Mouse (Mus musculus) E14TG2a.4 (cell line): ENCODE measurements at regions not wholly inside any gene's neighbourhood (a gene's known extent, or its start where the extent isn't known, plus 50 kb on each side); places are given as distances from the start of the nearest gene placed in this dataset.

Source experiments
- CTCF ChIP-seq: conservative IDR thresholded peaks from 2 replicates; pipeline ENCODE4 v1.5.1; 2014; ENCODE audit warnings: low read length
- NANOG ChIP-seq: IDR thresholded peaks from 2 replicates; pipeline ENCODE4 v1.6.1; 2014; ENCODE audit warnings: borderline replicate concordance, low read length, mixed read lengths
- POU5F1 ChIP-seq: IDR thresholded peaks from 2 replicates; pipeline ENCODE4 v1.6.1; 2014; ENCODE audit warnings: low read length, borderline replicate concordance

DNA sequence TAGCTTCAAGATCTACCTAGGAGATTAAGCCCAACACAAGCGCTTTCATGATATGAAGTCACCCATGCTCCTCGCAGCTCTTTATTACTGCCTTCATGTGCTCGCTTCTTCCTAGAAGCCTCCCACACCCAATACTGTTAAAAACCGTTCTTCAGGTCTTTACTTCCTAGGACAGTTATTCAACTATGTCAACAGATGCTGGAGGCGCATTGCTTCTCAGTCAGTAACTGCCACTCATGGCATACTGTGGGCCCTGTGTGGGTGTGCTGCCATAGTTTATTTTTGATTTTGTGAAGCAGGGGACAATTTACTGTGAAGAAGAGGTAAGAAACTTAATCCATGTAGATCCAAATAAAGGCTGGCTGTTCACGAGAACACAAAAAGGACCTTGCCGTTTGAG is 89.2 kb downstream of the Kctd12 start:
- TF ChIP-seq CTCF (no peak), POU5F1 (no peak), NANOG (no peak)
